Mouse (Mus musculus) adrenal gland, adult 18-20 months (tissue): Measurements from ENCODE around the gene Nme7. TPM values are rescaled to one million over a fixed set of nuclear protein-coding genes. Genes with fewer than 3 reads are reported as not detected.

Experiments
- DNase-seq, 2 experiments: peaks; one replicate each; pipeline ENCODE4 v3.0.0; 2021 to 2022; ENCODE audit warnings: low spot score in 2 of 2
- total RNA-seq, 2 experiments: library from RNA; stranded (reverse); gene quantifications; 1 replicate in 1 of 2; 2 replicates in 1 of 2; pipeline ENCODE4 v1.2.3; 2021

Nme7 gene
- total RNA-seq, 2 experiments from 2014 or later = 11.4 to 11.9 TPM

DNA sequence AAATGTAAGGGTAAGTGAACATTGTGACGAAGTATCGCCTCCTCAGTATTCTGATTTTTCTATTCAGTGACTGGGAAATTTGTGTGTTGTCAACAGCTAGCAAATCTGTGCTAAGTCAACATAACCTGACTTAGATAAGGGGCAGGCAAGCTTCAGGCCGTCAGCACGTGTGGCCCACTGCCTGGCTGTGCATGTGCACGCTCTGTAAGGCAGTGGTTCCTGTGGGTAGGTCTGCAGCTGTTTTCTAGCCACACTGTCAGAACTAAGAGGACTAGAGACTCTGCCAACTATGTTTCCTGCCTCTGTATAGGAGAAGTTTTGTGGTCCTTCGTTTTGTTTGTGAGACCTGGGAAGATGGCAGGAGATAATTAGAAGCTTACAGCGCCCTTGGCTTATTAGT, 122.3 kb downstream of the Nme7 start:
- no peak for DNase-seq

DNA sequence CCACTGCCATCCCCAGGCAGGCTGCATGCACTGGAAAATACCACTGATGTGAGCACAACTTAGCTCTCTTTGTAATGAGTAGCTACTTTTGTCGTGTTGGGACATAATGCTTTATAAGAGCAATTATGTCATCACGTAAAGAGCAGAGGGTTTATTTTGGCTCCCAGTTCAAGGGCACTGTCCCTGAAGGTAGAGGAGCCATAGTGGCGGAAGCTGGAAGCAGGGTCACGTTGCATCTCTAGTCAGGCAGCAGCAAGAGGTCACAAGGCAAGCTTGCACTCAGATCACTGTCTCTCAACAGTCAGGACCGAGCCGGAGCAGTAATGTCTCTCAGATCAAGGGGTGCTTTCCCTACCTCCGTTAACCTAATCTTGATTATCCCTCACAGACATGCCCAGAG, 123.9 kb downstream of the Nme7 start:
- DNase-seq = no peak

- DNase-seq = no peak
These were observed 124.7 kb downstream of the Nme7 start for GRCm38 (mm10) chr1:164428644-164429043.

GRCm38 (mm10) chr1:164432649-164433048, 128.7 kb downstream of the Nme7 start:
- DNase-seq = no peak

- DNase-seq = no peak
These were observed 130.1 kb downstream of the Nme7 start for GRCm38 (mm10) chr1:164434049-164434448.

DNA sequence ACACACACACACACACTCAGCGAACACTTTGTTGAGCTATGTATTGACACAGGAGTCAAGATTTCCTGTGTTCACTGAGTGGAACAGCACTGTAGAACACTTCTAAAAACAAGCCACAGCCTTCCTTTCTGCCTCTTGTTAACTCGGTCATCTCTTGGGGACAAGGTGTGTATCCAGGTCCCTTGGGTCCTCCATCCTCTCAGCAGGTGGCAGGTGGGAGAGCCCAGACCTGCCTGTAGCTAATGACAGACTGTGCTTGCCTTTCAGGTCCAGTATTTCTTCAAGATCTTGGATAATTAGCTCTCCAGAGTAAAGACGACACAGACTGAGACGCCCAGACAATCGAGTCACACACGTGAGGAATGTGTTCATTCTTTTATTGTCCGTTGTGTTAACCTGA, 132.8 kb downstream of the Nme7 start:
- no peak for DNase-seq

DNA sequence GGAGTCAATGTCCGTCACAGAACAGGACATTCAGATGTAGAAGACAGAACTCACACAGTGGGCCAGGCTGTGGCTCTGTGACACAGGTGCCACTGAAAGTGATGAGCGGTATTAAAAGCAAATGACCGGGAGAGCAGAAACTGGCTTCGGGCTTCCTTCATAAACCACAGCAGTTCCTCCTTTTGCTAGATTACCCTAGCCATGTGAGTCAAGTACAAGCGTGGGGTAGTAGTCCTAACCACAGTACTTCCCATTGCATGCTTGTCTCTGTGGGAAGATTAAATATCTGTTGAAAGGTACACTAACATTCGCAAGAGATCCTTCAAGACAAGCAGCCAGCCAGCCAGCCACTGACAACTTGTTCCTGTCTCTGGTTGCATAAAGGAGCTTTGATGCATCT, 136.3 kb downstream of the Nme7 start:
- no peak for DNase-seq

DNA sequence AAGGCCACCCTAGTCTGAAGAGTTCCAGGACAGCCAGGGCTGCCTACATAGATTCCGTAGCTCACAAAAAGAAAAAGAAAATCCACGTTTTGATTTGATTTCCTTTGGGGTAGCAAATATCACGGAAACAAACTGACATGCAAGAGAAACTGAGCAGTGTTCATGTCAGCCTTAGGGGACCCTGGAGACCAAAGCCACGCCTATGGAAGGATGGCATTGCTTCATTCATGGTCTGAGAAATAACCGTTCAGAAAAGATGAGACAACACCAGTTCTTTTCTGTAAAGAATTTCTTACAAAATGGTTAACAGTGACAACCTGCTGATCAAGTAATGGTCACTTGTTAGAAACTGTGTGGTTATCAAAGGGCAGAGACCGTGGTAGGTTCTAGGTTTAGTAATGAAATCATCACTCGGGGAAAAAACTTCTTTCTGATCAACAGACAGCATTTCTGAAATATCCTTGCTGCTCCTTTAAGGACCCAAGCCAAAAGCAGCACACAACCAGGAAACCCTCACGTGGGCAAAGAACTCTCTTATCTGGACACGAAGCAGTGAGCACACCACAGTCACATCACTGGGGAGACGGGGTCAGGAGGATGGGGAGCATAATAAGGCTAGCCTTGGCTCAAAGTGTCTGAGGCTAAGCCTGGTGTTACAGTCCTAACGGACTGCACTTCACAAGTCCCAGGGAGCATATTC, 136.9 kb downstream of the Nme7 start:
- DNase-seq = no peak

DNA sequence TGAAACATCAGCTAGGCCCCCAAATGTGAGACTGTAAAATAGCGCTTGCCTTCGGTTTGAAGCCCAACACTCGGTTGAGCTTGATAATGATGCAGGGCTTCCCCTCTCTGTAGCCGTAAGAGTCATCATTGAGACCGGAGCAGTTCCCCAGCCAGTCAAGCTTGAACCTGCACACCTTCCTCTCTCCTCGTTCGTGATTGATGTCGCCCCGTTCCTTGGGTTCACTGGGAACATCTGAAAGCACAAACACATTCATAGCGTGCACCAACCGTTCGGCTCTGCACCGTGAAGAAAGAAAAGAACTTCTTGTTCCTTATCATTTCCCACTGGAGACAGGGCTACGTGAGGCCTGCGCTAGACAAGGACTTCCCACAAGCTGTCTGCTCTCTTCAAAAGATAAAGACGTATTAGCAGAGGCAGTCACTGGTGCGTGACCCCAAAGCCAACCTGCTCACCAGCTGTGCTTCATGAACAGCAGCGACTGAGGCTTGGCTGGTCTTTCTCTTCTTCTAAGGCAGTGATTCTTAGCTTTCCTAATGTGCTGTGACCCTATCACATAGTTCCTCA, 137.6 kb downstream of the Nme7 start:
- no peak for DNase-seq

- DNase-seq = no peak
These were observed 141.8 kb downstream of the Nme7 start for GRCm38 (mm10) chr1:164445620-164446162.

DNA sequence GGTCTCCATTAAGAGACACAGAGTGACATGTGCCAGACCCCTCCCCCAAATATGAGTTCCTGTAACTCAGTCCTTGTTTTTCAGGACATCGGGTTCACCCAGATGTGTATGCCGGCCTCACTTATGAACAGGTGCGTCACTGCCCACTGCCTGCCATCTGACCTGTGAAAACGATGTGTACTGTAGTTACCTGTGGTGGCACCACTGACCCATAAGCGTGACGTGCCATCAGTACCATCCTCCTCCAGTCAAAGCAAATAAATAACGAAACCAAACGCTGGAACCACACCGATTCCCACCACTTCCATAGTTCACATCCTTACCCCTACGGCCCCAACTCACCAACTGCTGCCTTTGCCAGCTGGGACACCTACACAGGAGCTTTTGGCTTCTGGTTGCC, 142.6 kb downstream of the Nme7 start:
- no peak for DNase-seq

- DNase-seq = no peak
These were observed 143.6 kb downstream of the Nme7 start for GRCm38 (mm10) chr1:164447521-164447920.

- DNase-seq = no peak
These were observed 145.7 kb downstream of the Nme7 start for GRCm38 (mm10) chr1:164449626-164450025.

GRCm38 (mm10) chr1:164450231-164450630, 146.3 kb downstream of the Nme7 start:
- no peak for DNase-seq

DNA sequence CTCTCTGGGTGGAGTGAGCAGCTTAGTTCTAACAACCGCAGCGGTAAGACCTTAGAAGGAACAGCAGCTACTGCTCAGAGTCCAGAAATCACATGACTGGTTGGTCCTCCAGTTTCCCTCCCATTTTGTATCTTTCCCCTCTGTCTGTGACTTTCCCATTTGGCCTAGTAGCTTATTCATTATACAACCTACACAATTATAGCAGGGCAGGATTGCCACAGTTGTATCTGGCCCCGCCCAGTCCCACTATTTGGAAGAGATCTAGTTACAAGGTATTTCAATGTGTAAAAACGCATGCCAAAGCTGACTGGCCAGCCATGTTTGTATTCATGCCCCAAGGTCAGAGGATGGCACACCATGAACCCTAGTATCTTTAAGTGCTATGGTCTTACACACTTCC, 146.7 kb downstream of the Nme7 start:
- DNase-seq = no peak

- no peak for DNase-seq
These were observed 147.4 kb downstream of the Nme7 start for GRCm38 (mm10) chr1:164451346-164451745.

GRCm38 (mm10) chr1:164452580-164452979, 148.7 kb downstream of the Nme7 start:
- DNase-seq = no peak

GRCm38 (mm10) chr1:164453146-164453545, 149.2 kb downstream of the Nme7 start:
- no peak for DNase-seq

GRCm38 (mm10) chr1:164453739-164454138, 149.8 kb downstream of the Nme7 start:
- DNase-seq = no peak

DNA sequence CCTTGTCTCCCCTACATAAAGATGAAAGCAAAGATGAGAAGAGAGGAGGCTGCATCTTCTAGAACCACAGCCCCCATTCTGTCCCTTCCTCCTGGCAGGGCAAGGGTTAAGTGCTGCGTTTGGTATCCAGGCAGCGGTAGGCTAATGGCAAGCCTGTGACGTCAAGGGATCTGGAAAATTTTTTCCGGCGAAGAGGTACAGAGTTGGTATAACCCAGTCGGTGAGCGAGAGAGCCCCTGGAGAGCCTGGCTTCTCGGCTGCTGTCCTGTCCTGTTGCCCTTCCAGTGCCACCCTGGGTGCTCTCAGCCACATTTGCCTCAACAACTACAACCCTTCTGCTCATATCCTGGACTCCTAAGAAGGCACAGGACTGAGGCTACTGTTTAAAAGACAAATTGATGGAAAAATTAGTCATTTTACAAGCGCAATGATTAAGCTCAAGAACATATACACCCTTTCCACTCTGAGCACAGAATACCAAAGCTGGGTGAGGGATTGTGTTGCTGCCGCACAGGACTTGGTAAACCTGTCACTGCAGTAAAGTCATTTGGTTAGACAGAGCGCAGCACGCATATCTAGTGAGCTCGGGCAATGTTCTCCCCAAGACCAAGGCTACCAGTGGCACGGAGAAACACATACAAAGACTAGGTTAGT, 151.0 kb downstream of the Nme7 start:
- DNase-seq = peak; percentile 47 to 57

DNA sequence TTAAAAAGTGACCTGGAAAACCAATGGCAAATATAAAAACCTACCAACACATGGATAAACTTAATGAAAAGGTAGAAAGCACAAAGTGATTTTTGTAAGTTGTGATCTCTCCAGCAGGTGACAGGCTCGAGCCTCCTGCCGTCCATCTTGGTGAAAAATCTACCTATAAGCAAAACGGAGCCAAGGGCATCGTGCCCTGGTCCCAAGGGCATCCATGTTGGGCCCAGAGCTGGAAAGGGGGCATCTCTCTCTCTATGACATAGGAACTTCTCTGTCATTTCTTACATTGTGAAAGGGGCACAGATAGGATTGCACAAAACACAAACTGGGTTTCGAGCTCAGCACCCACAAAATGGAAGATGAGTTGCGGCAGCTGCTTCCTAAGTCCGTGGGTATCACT, 151.7 kb downstream of the Nme7 start:
- DNase-seq = no peak

DNA sequence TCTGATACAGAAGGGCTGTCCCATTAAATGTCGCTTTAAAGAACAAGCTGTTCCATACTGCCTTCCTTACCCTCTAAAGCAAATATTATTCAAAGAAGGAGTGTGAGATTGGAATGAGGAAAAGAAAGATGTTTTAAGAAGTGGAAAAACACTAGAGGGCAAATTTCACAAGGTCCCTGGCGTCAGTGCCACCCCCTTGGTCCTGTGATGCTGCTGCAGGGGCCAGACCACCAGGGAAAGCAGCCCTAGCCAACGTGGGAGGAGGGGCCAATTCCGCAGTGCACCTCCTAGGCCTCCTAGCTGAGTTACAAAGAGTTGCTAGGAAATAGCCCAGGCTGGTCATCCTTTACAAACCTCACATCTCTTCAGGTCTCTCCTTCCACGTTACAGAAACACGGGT, 152.1 kb downstream of the Nme7 start:
- no peak for DNase-seq
